Mouse (Mus musculus) T-helper 1 cell (primary cell): ENCODE measurements around the gene Kirrel3.

ENCODE experiments used
- in situ Hi-C: fragments of 300-600 bp; cut with MboI, MseI; formaldehyde crosslinking; loops from one replicate; pipeline ENCODE4 v1.15.1; 2025; ENCODE audit warnings: high pct_unique_total_duplicates

Gene Kirrel3

GRCm38 (mm10) chr9:34882211-34882610 is 396.5 kb downstream of the Kirrel3 start:
- in situ Hi-C loops = loop anchor here (5.0 kb wide), 1 partner anchor 55 kb away; no protein-coding TSS in a partner anchor

GRCm38 (mm10) chr9:34883122-34883521 is 397.4 kb downstream of the Kirrel3 start:
- in situ Hi-C loops = loop anchor here (5.0 kb wide), 1 partner anchor 54 kb away; no protein-coding TSS in a partner anchor

- in situ Hi-C loops = loop anchor here (5.0 kb wide), 1 partner anchor 53 kb away; no protein-coding TSS in a partner anchor
Measured at GRCm38 (mm10) chr9:34884325-34884724, 398.6 kb downstream of the Kirrel3 start.

- in situ Hi-C loops = loop anchor here (5.0 kb wide), 1 partner anchor 52 kb away; no protein-coding TSS in a partner anchor
Measured at GRCm38 (mm10) chr9:34884942-34885341, 399.2 kb downstream of the Kirrel3 start.

GRCm38 (mm10) chr9:34886746-34887145 is 401.1 kb downstream of the Kirrel3 start:
- in situ Hi-C loops = no loop called here

- in situ Hi-C loops = no loop called here
Measured at GRCm38 (mm10) chr9:34887196-34887595, 401.5 kb downstream of the Kirrel3 start.

GRCm38 (mm10) chr9:34888298-34888697 is 402.6 kb downstream of the Kirrel3 start:
- in situ Hi-C loops = no loop called here

GRCm38 (mm10) chr9:34901216-34901615 is 415.5 kb downstream of the Kirrel3 start:
- in situ Hi-C loops = no loop called here

GRCm38 (mm10) chr9:34901888-34902287 is 416.2 kb downstream of the Kirrel3 start:
- in situ Hi-C loops = no loop called here

- in situ Hi-C loops = no loop called here
Measured at GRCm38 (mm10) chr9:34905164-34905563, 419.5 kb downstream of the Kirrel3 start.

GRCm38 (mm10) chr9:34908040-34908439 is 422.3 kb downstream of the Kirrel3 start:
- in situ Hi-C loops = no loop called here

GRCm38 (mm10) chr9:34911838-34912237 is 426.1 kb downstream of the Kirrel3 start:
- in situ Hi-C loops = no loop called here

GRCm38 (mm10) chr9:34912273-34912972 is 426.7 kb downstream of the Kirrel3 start:
- in situ Hi-C loops = no loop called here

- in situ Hi-C loops = no loop called here
Measured at GRCm38 (mm10) chr9:34912996-34913395, 427.3 kb downstream of the Kirrel3 start.

- in situ Hi-C loops = no loop called here
Measured at GRCm38 (mm10) chr9:34918976-34919375, 433.3 kb downstream of the Kirrel3 start.

- in situ Hi-C loops = no loop called here
Measured at GRCm38 (mm10) chr9:34920116-34920515, 434.4 kb downstream of the Kirrel3 start.

GRCm38 (mm10) chr9:34921941-34922340 is 436.2 kb downstream of the Kirrel3 start:
- in situ Hi-C loops = no loop called here

- in situ Hi-C loops = no loop called here
Measured at GRCm38 (mm10) chr9:34922716-34923115, 437.0 kb downstream of the Kirrel3 start.

- in situ Hi-C loops = no loop called here
Measured at GRCm38 (mm10) chr9:34923134-34923931, 437.6 kb downstream of the Kirrel3 start.

- in situ Hi-C loops = no loop called here
Measured at GRCm38 (mm10) chr9:34925616-34926015, 439.9 kb downstream of the Kirrel3 start.

GRCm38 (mm10) chr9:34930371-34930770 is 444.7 kb downstream of the Kirrel3 start:
- in situ Hi-C loops = no loop called here

- in situ Hi-C loops = loop anchor here (5.0 kb wide), 1 partner anchor 56 kb away; no protein-coding TSS in a partner anchor
Measured at GRCm38 (mm10) chr9:34938140-34938539, 452.4 kb downstream of the Kirrel3 start.
